Mouse (Mus musculus) cerebellum, adult 2 months (tissue): ENCODE measurements around the gene Gab2.

ENCODE experiments used
- CTCF ChIP-seq: fragments of 200-500 bp; IDR thresholded peaks from 2 replicates; pipeline ENCODE4 v1.5.1; 2011; ENCODE audit warnings: low read depth, mild to moderate bottlenecking, control low read depth, low read length, moderate library complexity, borderline replicate concordance; ENCODE audit not compliant: insufficient read depth
- POLR2A ChIP-seq: fragments of 200-500 bp; IDR thresholded peaks from 2 replicates; pipeline ENCODE4 v1.6.1; 2011; ENCODE audit warnings: low read length, control low read depth, borderline replicate concordance; ENCODE audit not compliant: insufficient read depth

DNA sequence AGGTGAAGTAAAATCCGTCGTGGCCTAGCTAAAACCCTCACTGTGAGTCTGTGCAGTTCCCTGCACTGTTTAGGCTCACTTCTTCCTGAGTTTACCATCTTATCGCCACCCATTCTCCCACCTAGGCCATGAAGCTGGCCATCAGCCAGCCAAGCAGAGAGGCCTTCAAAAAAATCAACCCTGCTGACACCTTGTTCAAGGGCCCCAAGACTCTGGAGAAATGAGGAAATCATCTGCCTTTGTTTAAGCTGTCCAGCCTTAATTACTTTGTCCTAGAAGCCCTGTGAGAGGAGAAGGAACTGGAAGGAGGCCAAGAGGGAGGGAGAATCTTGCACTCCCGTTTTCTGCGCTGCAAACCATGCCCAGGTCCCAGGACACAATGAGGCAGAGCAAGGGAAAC, 274.9 kb downstream of the Gab2 start:
- no peak for TF ChIP-seq CTCF
- TF ChIP-seq POLR2A: no peak
